In the genomic region with DNA sequence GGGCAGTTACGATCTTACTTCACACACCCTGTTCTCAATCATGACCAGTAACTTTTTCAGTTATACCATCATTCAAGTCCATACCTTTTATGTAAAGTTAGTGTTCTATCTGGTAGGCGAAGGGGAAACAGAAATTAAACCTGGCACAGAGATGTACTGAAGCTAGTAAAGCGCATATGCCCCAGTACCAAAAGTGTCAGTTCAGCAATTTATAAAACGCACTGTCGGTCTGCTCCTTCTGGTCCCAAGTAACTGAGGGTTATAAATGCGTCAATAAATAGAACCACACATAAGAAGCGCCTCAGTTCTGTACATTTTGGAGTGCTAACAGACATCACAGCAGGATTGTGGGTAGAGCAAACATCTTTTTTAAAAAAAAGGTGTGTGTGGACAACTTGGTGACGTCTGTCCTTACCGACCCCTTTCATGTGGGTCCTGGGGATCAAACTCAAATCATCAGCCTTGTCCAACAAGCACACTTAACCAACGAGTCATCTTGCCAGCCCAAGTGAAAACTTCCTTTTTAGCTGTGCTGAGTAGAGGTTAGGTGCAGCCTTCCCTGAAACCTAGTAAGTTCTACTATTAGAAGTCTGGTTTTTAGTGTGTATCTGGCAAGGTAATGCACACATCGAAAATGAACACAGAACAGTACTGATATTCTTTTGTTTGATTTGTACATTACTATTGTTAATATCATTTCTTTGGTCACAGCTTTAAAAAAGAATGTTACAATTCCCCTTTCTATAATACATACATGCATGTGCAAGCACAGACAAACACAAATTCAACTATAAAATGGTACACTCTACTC, we compare ENCODE assay signal across 12 mouse cellular contexts.
DNase-seq lines count a peak whose midpoint lies in the region; ATAC-seq and TF ChIP-seq lines count a peak whose summit lies in the region.
"Had no signal": no experiment of that assay in that cellular context is flagged by ENCODE, and none has a peak within 500 bp of the region (broad histone marks: within the 10 kb centered on the region; RNA-seq: fewer than 3 reads in every experiment).

No protein-coding gene starts in this region.

- H3K4me1 ChIP-seq in midbrain, embryonic 16.5 days (ENCODE audit: control insufficient read depth, insufficient read depth, low read length), result peaks cover 8% of the 10 kb centered on the region; the same call in 1 of the 2 replicates

- no peak overlapping the region for H3K4me3 ChIP-seq in gastrocnemius, adult 2 months
- no peak overlapping the region for H3K4me3 ChIP-seq in midbrain, embryonic 16.5 days (ENCODE audit: low read depth, low read length)

- ATAC-seq in inflammation-experienced regulatory T-cells, adult 6 months, result peak; percentile 16
- no peak for ATAC-seq in midbrain, embryonic 16.5 days

- H3K27me3 ChIP-seq in splenic B cell, adult 2 months (ENCODE audit: control insufficient read depth, insufficient read depth, low read length, poor library complexity, severe bottlenecking), result no peaks in the 10 kb centered on the region; the same call in 1 of the 2 replicates
- H3K27me3 ChIP-seq in midbrain, embryonic 16.5 days (ENCODE audit: control insufficient read depth, insufficient read depth, low read depth, low read length), result no peaks in the 10 kb centered on the region

- no peak for DNase-seq in gastrocnemius, adult 2 months
- no peak for DNase-seq in gastrocnemius, postnatal 4 days (ENCODE audit: low spot score in 2 of 2)
- peak; percentile 51 for DNase-seq in thymus, postnatal 0 days (ENCODE audit: low spot score)
- no peak for DNase-seq in thymus, postnatal 10 days (ENCODE audit: low spot score in 2 of 2)
- peak; percentile 46 for DNase-seq in splenic B cell, adult 2 months (ENCODE audit: low read depth, low spot score)
- DNase-seq in adrenal gland, adult 8-10 months, result no peak
- DNase-seq: adrenal gland, postnatal 25 days; cerebellum, adult 11 months; lung, adult 2 months had no signal

- intact Hi-C loops in gastrocnemius, adult 2 months (cut with DNase I), result no loop called here

- H3K27ac ChIP-seq in gastrocnemius, adult 2 months, result peak overlapping the region; percentile 39; the same call in 1 of the 2 replicates
- H3K27ac ChIP-seq in midbrain, embryonic 16.5 days (ENCODE audit: low read length), result no peak overlapping the region
- H3K27ac ChIP-seq: hindbrain, embryonic 14.5 days had no signal

- WGBS in midbrain, embryonic 16.5 days, result 90% methylated on average over 11 of the region's 11 CpGs

- H3K36me3 ChIP-seq in splenic B cell, adult 2 months (ENCODE audit: control insufficient read depth, insufficient read depth, low read length, poor library complexity, severe bottlenecking), result no peaks in the 10 kb centered on the region
- no peaks in the 10 kb centered on the region for H3K36me3 ChIP-seq in midbrain, embryonic 16.5 days (ENCODE audit: control insufficient read depth, insufficient read depth, low read length)

- H3K4me2 ChIP-seq in midbrain, embryonic 16.5 days (ENCODE audit: low read length), result no peak overlapping the region
- H3K4me2 ChIP-seq: hindbrain, embryonic 14.5 days had no signal

- H3K9me3 ChIP-seq in midbrain, embryonic 16.5 days (replicated peaks; ENCODE audit: control insufficient read depth, low read length, poor library complexity, severe bottlenecking), result no peaks in the 10 kb centered on the region

- no peak overlapping the region for H3K9ac ChIP-seq in midbrain, embryonic 16.5 days (ENCODE audit: low read depth, low read length)
- H3K9ac ChIP-seq: hindbrain, embryonic 14.5 days had no signal

- TF ChIP-seq CTCF in gastrocnemius, adult 2 months (IDR thresholded peaks at IDR 0.05), result no peak

Comparison
In these comparisons a context has a peak if more than half of its experiments do, and no peak if none do; other contexts are left out.
1. DNase-seq: peak in thymus, postnatal 0 days (single experiment) and splenic B cell, adult 2 months (single experiment); none in gastrocnemius, adult 2 months (single experiment), gastrocnemius, postnatal 4 days (0 of 2), thymus, postnatal 10 days (0 of 2) and adrenal gland, adult 8-10 months (single experiment).